Comparison of ENCODE assay signal across 9 mouse cellular contexts in the genomic region with DNA sequence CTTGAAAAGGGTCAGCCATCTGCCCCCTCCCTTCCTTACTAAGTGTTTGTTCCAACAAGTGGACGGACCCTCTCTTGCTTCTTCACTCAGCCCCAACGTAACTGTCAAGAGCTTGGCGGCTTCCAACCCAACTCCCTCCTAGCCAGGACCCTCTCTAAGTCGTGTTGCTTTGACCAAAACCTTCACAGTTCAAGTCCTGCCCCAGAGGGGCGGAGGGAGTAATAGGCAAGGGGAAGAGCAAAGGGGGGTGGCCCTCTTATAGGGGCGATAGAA. TPM values are rescaled to one million over a fixed set of nuclear protein-coding genes. Genes with fewer than 3 reads are reported as not detected.
A peak's percentile ranks its signal among the peaks of the same experiment; 100 is the strongest.
DNase-seq lines count a peak whose midpoint lies in the region; ATAC-seq and TF ChIP-seq lines count a peak whose summit lies in the region.
"Had no signal": no experiment of that assay in that cellular context is flagged by ENCODE, and none has a peak within 500 bp of the region (broad histone marks: within the 10 kb centered on the region; RNA-seq: fewer than 3 reads in every experiment).

No protein-coding gene starts in this region.

- ATAC-seq in neural tube, embryonic 13.5 days (ENCODE audit: low read depth) = no peak

- peaks cover 68% of the 10 kb centered on the region for H3K27me3 ChIP-seq in limb, embryonic 10.5 days (ENCODE audit: low read depth, poor library complexity, severe bottlenecking)
- peaks cover 74% of the 10 kb centered on the region for H3K27me3 ChIP-seq in neural tube, embryonic 13.5 days

- intact Hi-C loops in left cerebral cortex, postnatal 36 days (cut with DNase I) = no loop called here

- peaks cover 11% of the 10 kb centered on the region for H3K4me1 ChIP-seq in lung, adult 2 months (ENCODE audit: control insufficient read depth, insufficient read depth, low read length)
- H3K4me1 ChIP-seq in embryonic fibroblast, embryonic 13.5 days (ENCODE audit: control insufficient read depth, insufficient read depth, low read length) = no peaks in the 10 kb centered on the region; the same call in none of the 2 replicates
- peaks cover 47% of the 10 kb centered on the region for H3K4me1 ChIP-seq in limb, embryonic 10.5 days
- H3K4me1 ChIP-seq in neural tube, embryonic 13.5 days (replicated peaks) = peaks cover 34% of the 10 kb centered on the region

- H3K27ac ChIP-seq in embryonic fibroblast, embryonic 13.5 days (ENCODE audit: insufficient read depth, low read length) = peak overlapping the region; percentile 72
- H3K27ac ChIP-seq in limb, embryonic 10.5 days = peak overlapping the region; percentile 83
- no peak overlapping the region for H3K27ac ChIP-seq in neural tube, embryonic 13.5 days (replicated peaks)

- no peak for TF ChIP-seq POLR2A in lung, adult 2 months (IDR thresholded peaks at IDR 0.05; ENCODE audit: borderline replicate concordance, extremely low read depth, low read depth, low read length)
- no peak for TF ChIP-seq POLR2A in embryonic fibroblast, embryonic 13.5 days (IDR thresholded peaks at IDR 0.05; ENCODE audit: low read depth, low read length)

- H3K4me3 ChIP-seq in lung, adult 2 months (replicated peaks; ENCODE audit: extremely low read depth, low read depth, low read length) = peak overlapping the region; percentile 11
- H3K4me3 ChIP-seq in embryonic fibroblast, embryonic 13.5 days (ENCODE audit: insufficient read depth, low read length) = no peak overlapping the region
- H3K4me3 ChIP-seq in limb, embryonic 10.5 days = peak overlapping the region; percentile 65
- peak overlapping the region; percentile 39 for H3K4me3 ChIP-seq in neural tube, embryonic 13.5 days

- peaks cover 66% of the 10 kb centered on the region for H3K36me3 ChIP-seq in limb, embryonic 10.5 days
- H3K36me3 ChIP-seq in neural tube, embryonic 13.5 days = peaks cover 62% of the 10 kb centered on the region

- TF ChIP-seq CTCF in lung, adult 2 months (IDR thresholded peaks at IDR 0.05; ENCODE audit: insufficient read depth, low read length) = no peak
- TF ChIP-seq CTCF in embryonic fibroblast, embryonic 13.5 days (IDR thresholded peaks at IDR 0.05; ENCODE audit: borderline replicate concordance, insufficient read depth, low read length) = no peak

- peak overlapping the region; percentile 66 for H3K4me2 ChIP-seq in neural tube, embryonic 13.5 days

- WGBS in lung, adult 2 months = 5% methylated on average over 6 of the region's 6 CpGs
- 2% methylated on average over 6 of the region's 6 CpGs for WGBS in limb, embryonic 10.5 days
- WGBS in neural tube, embryonic 13.5 days = 4% methylated on average over 6 of the region's 6 CpGs

- peak overlapping the region; percentile 56; the same call in 1 of the 2 replicates for H3K9ac ChIP-seq in neural tube, embryonic 13.5 days

- H3K9me3 ChIP-seq in limb, embryonic 10.5 days (replicated peaks) = no peaks in the 10 kb centered on the region
- H3K9me3 ChIP-seq in neural tube, embryonic 13.5 days = no peaks in the 10 kb centered on the region

- no peak for DNase-seq in lung, adult 2 months
- no peak for DNase-seq in lung, adult 18-20 months
- no peak for DNase-seq in limb, embryonic 10.5 days (ENCODE audit: low spot score)
- DNase-seq in left cerebral cortex, postnatal 36 days (ENCODE audit: low spot score in 2 of 2) = no peak
- no peak for DNase-seq in retina, embryonic 14.5 days (ENCODE audit: low spot score)
- DNase-seq in adrenal gland, postnatal 25 days = no peak

RNA-seq across cellular contexts. Expression of a gene that starts 0.9 kb away (rescaled TPM):
- 30.8 and 42.7 TPM in 2 replicates for polyA plus RNA-seq in lung, adult 2 months (2012; rRNA removed)
- polyA plus RNA-seq in embryonic fibroblast, embryonic 13.5 days (2011; ENCODE audit: insufficient read length, low read depth, missing spikeins) = 80.7 and 93.1 TPM in 2 replicates
- polyA plus RNA-seq in limb, embryonic 10.5 days (2016; fragmentation: Nextera tagmentation; extraction: Ambion mirVana) = 8.4 and 10.4 TPM in 2 replicates
- polyA plus RNA-seq in neural tube, embryonic 13.5 days (2015; fragmentation: Nextera tagmentation; extraction: Ambion mirVana) = 3.9 and 5.4 TPM in 2 replicates
- total RNA-seq in left cerebral cortex, postnatal 36 days (2021) = 1 to 10 TPM; 1.1 to 5.3 TPM
- total RNA-seq in adrenal gland, postnatal 25 days (2021) = 3.7 and 4.2 TPM in 2 replicates

RNA-seq across cellular contexts. Expression of a gene that starts 8.9 kb away (rescaled TPM):
- not detected in 2 replicates for polyA plus RNA-seq in lung, adult 2 months (2012; rRNA removed)
- not detected in 2 replicates for polyA plus RNA-seq in embryonic fibroblast, embryonic 13.5 days (2011; ENCODE audit: insufficient read length, low read depth, missing spikeins)
- polyA plus RNA-seq in limb, embryonic 10.5 days (2016; fragmentation: Nextera tagmentation; extraction: Ambion mirVana) = not detected in 2 replicates
- not detected in 2 replicates for polyA plus RNA-seq in neural tube, embryonic 13.5 days (2015; fragmentation: Nextera tagmentation; extraction: Ambion mirVana)
- total RNA-seq in left cerebral cortex, postnatal 36 days (2021) = not detected
- total RNA-seq in adrenal gland, postnatal 25 days (2021) = not detected in 2 replicates
- total RNA-seq: gastrocnemius, postnatal 10 days had no signal

RNA-seq across cellular contexts. Expression of a gene that starts 14.9 kb away (rescaled TPM):
- polyA plus RNA-seq in lung, adult 2 months (2012; rRNA removed) = 90.1 and 92.0 TPM in 2 replicates
- 17.2 and 21.1 TPM in 2 replicates for polyA plus RNA-seq in embryonic fibroblast, embryonic 13.5 days (2011; ENCODE audit: insufficient read length, low read depth, missing spikeins)
- 18.9 and 25.2 TPM in 2 replicates for polyA plus RNA-seq in limb, embryonic 10.5 days (2016; fragmentation: Nextera tagmentation; extraction: Ambion mirVana)
- 37.4 and 38.9 TPM in 2 replicates for polyA plus RNA-seq in neural tube, embryonic 13.5 days (2015; fragmentation: Nextera tagmentation; extraction: Ambion mirVana)
- 100 to 1,000 TPM; 113 to 122 TPM for total RNA-seq in left cerebral cortex, postnatal 36 days (2021)
- total RNA-seq in adrenal gland, postnatal 25 days (2021) = 47.0 and 60.2 TPM in 2 replicates

RNA-seq across cellular contexts. Expression of a gene that starts 29.5 kb away (rescaled TPM):
- polyA plus RNA-seq in lung, adult 2 months (2012; rRNA removed) = 21.3 and 29.1 TPM in 2 replicates
- polyA plus RNA-seq in embryonic fibroblast, embryonic 13.5 days (2011; ENCODE audit: insufficient read length, low read depth, missing spikeins) = 75.2 and 77.0 TPM in 2 replicates
- polyA plus RNA-seq in limb, embryonic 10.5 days (2016; fragmentation: Nextera tagmentation; extraction: Ambion mirVana) = 74.1 and 74.8 TPM in 2 replicates
- polyA plus RNA-seq in neural tube, embryonic 13.5 days (2015; fragmentation: Nextera tagmentation; extraction: Ambion mirVana) = 54.7 and 61.6 TPM in 2 replicates
- 10 to 100 TPM; 44.0 to 53.0 TPM for total RNA-seq in left cerebral cortex, postnatal 36 days (2021)
- 50.9 and 68.4 TPM in 2 replicates for total RNA-seq in adrenal gland, postnatal 25 days (2021)

RNA-seq across cellular contexts. Expression of a gene that starts 40.0 kb away (rescaled TPM):
- polyA plus RNA-seq in lung, adult 2 months (2012; rRNA removed) = 10.6 and 11.8 TPM in 2 replicates
- 11.1 and 16.1 TPM in 2 replicates for polyA plus RNA-seq in embryonic fibroblast, embryonic 13.5 days (2011; ENCODE audit: insufficient read length, low read depth, missing spikeins)
- 1.5 and 2.6 TPM in 2 replicates for polyA plus RNA-seq in limb, embryonic 10.5 days (2016; fragmentation: Nextera tagmentation; extraction: Ambion mirVana)
- 10.5 and 16.5 TPM in 2 replicates for polyA plus RNA-seq in neural tube, embryonic 13.5 days (2015; fragmentation: Nextera tagmentation; extraction: Ambion mirVana)
- total RNA-seq in left cerebral cortex, postnatal 36 days (2021) = 10 to 100 TPM; 26.4 to 35.9 TPM
- total RNA-seq in adrenal gland, postnatal 25 days (2021) = 50.8 and 67.4 TPM in 2 replicates
